Mouse (Mus musculus): ENCODE results near the gene Psap. TPM values are rescaled to one million over a fixed set of nuclear protein-coding genes. Genes with fewer than 3 reads are reported as not detected.
"Not testable (repeated sequence)": the region's sequence is repeated elsewhere in the genome, so short reads cannot be mapped to it uniquely, and the experiment has no call there.

Psap gene
- 104 and 124 TPM in 2 replicates for polyA plus RNA-seq (2014; fragmentation: Nextera tagmentation; extraction: Ambion mirVana)

GRCm38 (mm10) chr10:60277207-60278005 lies at the start of gene Psap:
Psap (plus strand) TSS chr10:60277627.
- DNase-seq (ENCODE audit: low spot score): peak; percentile 97
- 3% methylated on average over 52 of the region's 54 CpGs for WGBS
- Histone ChIP-seq H3K9ac (ENCODE audit: low read length) (peak within 1 kb of the TSS; percentile 77), H3K9me3 (ENCODE audit: control insufficient read depth, low read length) (no peaks in the 10 kb centered on the region), H3K27me3 (replicated peaks; ENCODE audit: control insufficient read depth, insufficient read depth, low read length) (no peaks in the 10 kb centered on the region), H3K4me3 (ENCODE audit: low read depth, low read length) (peak within 1 kb of the TSS; percentile 95), H3K4me1 (replicated peaks; ENCODE audit: control insufficient read depth, insufficient read depth, low read length) (peaks cover 35% of the 10 kb centered on the region), H3K36me3 (ENCODE audit: control insufficient read depth, insufficient read depth, low read length) (no peaks in the 10 kb centered on the region), H3K4me2 (ENCODE audit: low read length) (peak within 1 kb of the TSS; percentile 89), H3K27ac (ENCODE audit: low read depth) (peak within 1 kb of the TSS; percentile 69)
- peak; percentile 88 for ATAC-seq (replicated peaks; ENCODE audit: low FRiP score, low TSS enrichment, low read depth)

DNA sequence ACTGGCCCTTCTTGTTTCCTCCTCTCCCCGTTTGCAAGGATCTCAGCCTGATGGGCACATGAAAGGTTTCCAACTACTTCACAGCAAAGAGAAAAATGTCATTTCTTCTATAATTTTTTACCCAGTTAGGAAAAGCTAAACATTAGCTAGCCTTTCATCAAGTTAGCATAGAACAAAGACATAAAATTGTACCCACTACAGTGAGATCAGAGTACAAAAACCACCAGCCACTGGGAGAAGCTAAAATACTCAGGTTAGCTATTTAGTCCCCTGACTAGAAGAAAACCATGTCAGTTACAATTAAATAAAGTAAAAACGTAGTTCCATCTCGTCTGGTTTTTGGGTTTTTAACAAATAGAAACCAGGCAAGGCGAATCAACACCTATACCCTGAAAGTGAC lies 49.8 kb upstream of the Psap start:
- H3K27ac ChIP-seq (ENCODE audit: low read depth): no peak overlapping the region
- DNase-seq (ENCODE audit: low spot score): no peak
- H3K9ac ChIP-seq (ENCODE audit: low read length): no peak overlapping the region
- no peaks in the 10 kb centered on the region for H3K9me3 ChIP-seq (ENCODE audit: control insufficient read depth, low read length)
- no peaks in the 10 kb centered on the region for H3K27me3 ChIP-seq (replicated peaks; ENCODE audit: control insufficient read depth, insufficient read depth, low read length)
- H3K4me1 ChIP-seq (replicated peaks; ENCODE audit: control insufficient read depth, insufficient read depth, low read length): no peaks in the 10 kb centered on the region
- no peak overlapping the region for H3K4me3 ChIP-seq (ENCODE audit: low read depth, low read length)
- no peak overlapping the region for H3K4me2 ChIP-seq (ENCODE audit: low read length)
- 77% methylated on average over 4 of the region's 4 CpGs for WGBS
- no peaks in the 10 kb centered on the region for H3K36me3 ChIP-seq (ENCODE audit: control insufficient read depth, insufficient read depth, low read length)
- ATAC-seq (replicated peaks; ENCODE audit: low FRiP score, low TSS enrichment, low read depth): no peak

DNA sequence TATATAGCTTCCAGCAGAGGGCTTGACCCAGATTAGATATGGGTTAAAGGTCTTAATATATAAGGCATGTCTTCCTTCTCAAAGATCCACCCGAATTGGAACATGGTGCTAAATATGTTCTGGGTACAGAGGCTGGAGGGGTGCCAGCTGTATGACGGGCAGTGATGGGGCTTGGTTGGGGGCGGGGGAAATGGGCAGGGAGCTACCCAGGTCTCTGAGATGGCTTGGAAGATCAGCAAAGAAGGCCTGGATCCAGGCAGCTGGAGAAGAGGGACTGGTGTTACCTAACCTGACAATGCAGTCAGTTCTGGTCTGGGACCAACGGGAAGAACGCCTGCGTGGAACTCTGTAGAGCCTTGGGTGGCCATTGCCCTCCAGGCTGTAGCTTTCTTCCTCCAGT lies 48.3 kb upstream of the Psap start:
- no peak overlapping the region for H3K27ac ChIP-seq (ENCODE audit: low read depth)
- 88% methylated on average over 6 of the region's 6 CpGs for WGBS

GRCm38 (mm10) chr10:60230321-60231088 lies 46.9 kb upstream of the Psap start:
- no peak overlapping the region for H3K9ac ChIP-seq (ENCODE audit: low read length)
- ATAC-seq (replicated peaks; ENCODE audit: low FRiP score, low TSS enrichment, low read depth) (no peak), DNase-seq (ENCODE audit: low spot score) (no peak)
- no peaks in the 10 kb centered on the region for H3K9me3 ChIP-seq (ENCODE audit: control insufficient read depth, low read length)
- no peak overlapping the region for H3K4me3 ChIP-seq (ENCODE audit: low read depth, low read length)
- no peaks in the 10 kb centered on the region for H3K27me3 ChIP-seq (replicated peaks; ENCODE audit: control insufficient read depth, insufficient read depth, low read length)
- no peak overlapping the region for H3K4me2 ChIP-seq (ENCODE audit: low read length)
- no peaks in the 10 kb centered on the region for H3K4me1 ChIP-seq (replicated peaks; ENCODE audit: control insufficient read depth, insufficient read depth, low read length)
- no peak overlapping the region for H3K27ac ChIP-seq (ENCODE audit: low read depth)
- H3K36me3 ChIP-seq (ENCODE audit: control insufficient read depth, insufficient read depth, low read length): no peaks in the 10 kb centered on the region
- WGBS: 72% methylated on average over 6 of the region's 6 CpGs

More for the DNA sequence above, 48.3 kb upstream of the Psap start:
- no peaks in the 10 kb centered on the region for H3K4me1 ChIP-seq (replicated peaks; ENCODE audit: control insufficient read depth, insufficient read depth, low read length)
- H3K9me3 ChIP-seq (ENCODE audit: control insufficient read depth, low read length): no peaks in the 10 kb centered on the region
- H3K36me3 ChIP-seq (ENCODE audit: control insufficient read depth, insufficient read depth, low read length): no peaks in the 10 kb centered on the region
- H3K27me3 ChIP-seq (replicated peaks; ENCODE audit: control insufficient read depth, insufficient read depth, low read length): no peaks in the 10 kb centered on the region
- no peak overlapping the region for H3K4me2 ChIP-seq (ENCODE audit: low read length)
- H3K9ac ChIP-seq (ENCODE audit: low read length): no peak overlapping the region
- no peak overlapping the region for H3K4me3 ChIP-seq (ENCODE audit: low read depth, low read length)
- no peak for ATAC-seq (replicated peaks; ENCODE audit: low FRiP score, low TSS enrichment, low read depth)
- DNase-seq (ENCODE audit: low spot score): no peak

DNA sequence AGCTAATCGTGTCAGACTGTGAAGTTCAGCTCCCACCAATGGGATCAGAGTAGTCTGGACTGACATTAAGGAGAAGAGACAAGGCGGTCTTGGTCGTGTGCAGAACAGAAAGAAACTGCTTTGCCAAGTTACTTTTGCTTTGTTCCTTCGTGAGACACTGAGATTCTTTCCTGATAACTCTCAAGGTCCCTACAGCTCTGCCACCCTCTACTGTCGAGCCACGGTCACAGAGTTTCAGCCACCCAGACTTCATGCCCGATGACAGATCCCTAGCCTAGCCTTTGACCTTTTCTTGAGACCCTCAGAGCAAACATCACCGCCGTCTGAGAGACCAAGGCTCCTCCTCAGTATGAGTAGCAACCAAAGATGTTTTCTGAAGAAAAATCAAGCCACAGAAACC lies 43.4 kb upstream of the Psap start:
- Histone ChIP-seq H3K4me2 (ENCODE audit: low read length) (no peak overlapping the region), H3K9me3 (ENCODE audit: control insufficient read depth, low read length) (no peaks in the 10 kb centered on the region), H3K4me1 (replicated peaks; ENCODE audit: control insufficient read depth, insufficient read depth, low read length) (no peaks in the 10 kb centered on the region), H3K36me3 (ENCODE audit: control insufficient read depth, insufficient read depth, low read length) (no peaks in the 10 kb centered on the region), H3K27me3 (replicated peaks; ENCODE audit: control insufficient read depth, insufficient read depth, low read length) (no peaks in the 10 kb centered on the region), H3K9ac (ENCODE audit: low read length) (no peak overlapping the region), H3K27ac (ENCODE audit: low read depth) (no peak overlapping the region), H3K4me3 (ENCODE audit: low read depth, low read length) (no peak overlapping the region)
- 76% methylated on average over 9 of the region's 9 CpGs for WGBS
- no peak for DNase-seq (ENCODE audit: low spot score)
- no peak for ATAC-seq (replicated peaks; ENCODE audit: low FRiP score, low TSS enrichment, low read depth)

DNA sequence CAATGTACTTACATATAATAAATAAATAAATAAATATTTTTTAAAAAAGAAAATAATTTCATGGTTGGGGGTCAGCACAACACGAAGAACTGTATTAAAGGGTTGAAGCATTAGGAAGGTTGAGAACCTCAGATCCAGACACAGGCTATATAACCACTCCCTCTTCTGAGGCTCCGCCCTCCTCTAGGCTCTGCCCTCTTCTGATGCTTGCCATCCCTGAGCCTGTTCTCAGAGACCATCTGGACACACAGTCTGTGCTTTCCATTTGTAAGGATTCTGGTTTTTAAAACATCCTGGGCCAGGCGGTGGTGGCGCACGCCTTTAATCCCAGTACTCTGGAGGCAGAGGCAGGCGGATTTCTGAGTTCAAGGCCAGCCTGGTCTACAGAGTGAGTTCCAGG lies 41.6 kb upstream of the Psap start:
- H3K4me2 ChIP-seq (ENCODE audit: low read length); H3K27ac ChIP-seq (ENCODE audit: low read depth); H3K36me3 ChIP-seq (ENCODE audit: control insufficient read depth, insufficient read depth, low read length); H3K4me3 ChIP-seq (ENCODE audit: low read depth, low read length); H3K4me1 ChIP-seq (replicated peaks; ENCODE audit: control insufficient read depth, insufficient read depth, low read length); ATAC-seq (replicated peaks; ENCODE audit: low FRiP score, low TSS enrichment, low read depth); DNase-seq (ENCODE audit: low spot score); H3K9ac ChIP-seq (ENCODE audit: low read length); H3K27me3 ChIP-seq (replicated peaks; ENCODE audit: control insufficient read depth, insufficient read depth, low read length); H3K9me3 ChIP-seq (ENCODE audit: control insufficient read depth, low read length): not testable (repeated sequence)
- 92% methylated on average over 6 of the region's 6 CpGs for WGBS

DNA sequence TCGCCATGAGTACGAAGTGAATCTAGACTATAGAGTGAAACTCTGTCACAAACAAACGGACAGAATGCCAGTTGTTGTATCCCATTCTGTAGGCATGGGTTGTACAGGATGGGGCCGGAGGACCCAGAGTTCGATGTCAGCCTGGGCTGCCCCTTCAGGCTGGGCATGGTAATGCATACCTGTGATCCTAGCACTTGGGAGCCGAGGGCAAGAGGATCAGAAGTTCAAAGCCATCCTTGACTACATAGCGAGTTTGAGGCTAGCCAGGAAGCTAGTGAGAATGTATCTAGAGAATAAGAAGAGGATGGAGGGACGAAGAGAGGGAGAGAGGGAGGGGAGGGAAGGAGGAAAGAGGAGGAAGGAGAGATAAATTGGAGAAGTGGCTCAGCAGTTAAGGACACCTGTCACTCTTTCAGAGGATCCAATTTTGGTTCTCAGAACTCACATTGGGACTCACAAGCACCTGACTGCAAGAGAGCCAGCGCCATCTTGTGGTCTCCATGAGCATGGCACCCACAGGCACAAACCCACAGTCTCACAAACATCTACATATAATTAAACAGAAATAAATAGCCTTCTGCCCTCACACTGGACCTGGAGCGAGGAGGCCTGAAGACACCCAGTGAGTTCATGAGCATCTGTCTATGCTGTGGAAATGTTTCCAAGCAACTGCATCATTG lies 39.8 kb upstream of the Psap start:
- Histone ChIP-seq H3K9me3 (ENCODE audit: control insufficient read depth, low read length) (no peaks in the 10 kb centered on the region), H3K4me2 (ENCODE audit: low read length) (no peak overlapping the region), H3K4me1 (replicated peaks; ENCODE audit: control insufficient read depth, insufficient read depth, low read length) (no peaks in the 10 kb centered on the region), H3K27me3 (replicated peaks; ENCODE audit: control insufficient read depth, insufficient read depth, low read length) (no peaks in the 10 kb centered on the region), H3K4me3 (ENCODE audit: low read depth, low read length) (no peak overlapping the region), H3K27ac (ENCODE audit: low read depth) (no peak overlapping the region), H3K36me3 (ENCODE audit: control insufficient read depth, insufficient read depth, low read length) (no peaks in the 10 kb centered on the region), H3K9ac (ENCODE audit: low read length) (no peak overlapping the region)
- peak; percentile 76 for DNase-seq (ENCODE audit: low spot score)
- no peak for ATAC-seq (replicated peaks; ENCODE audit: low FRiP score, low TSS enrichment, low read depth)
- WGBS: 64% methylated on average over 10 of the region's 10 CpGs

GRCm38 (mm10) chr10:60240416-60240815 lies 37.0 kb upstream of the Psap start:
- H3K36me3 ChIP-seq (ENCODE audit: control insufficient read depth, insufficient read depth, low read length): no peaks in the 10 kb centered on the region
- H3K9me3 ChIP-seq (ENCODE audit: control insufficient read depth, low read length): no peaks in the 10 kb centered on the region
- H3K27ac ChIP-seq (ENCODE audit: low read depth): no peak overlapping the region
- no peaks in the 10 kb centered on the region for H3K27me3 ChIP-seq (replicated peaks; ENCODE audit: control insufficient read depth, insufficient read depth, low read length)
- ATAC-seq (replicated peaks; ENCODE audit: low FRiP score, low TSS enrichment, low read depth) (no peak), DNase-seq (ENCODE audit: low spot score) (no peak)
- H3K4me3 ChIP-seq (ENCODE audit: low read depth, low read length): no peak overlapping the region
- 88% methylated on average over 6 of the region's 6 CpGs for WGBS
- no peak overlapping the region for H3K4me2 ChIP-seq (ENCODE audit: low read length)
- H3K4me1 ChIP-seq (replicated peaks; ENCODE audit: control insufficient read depth, insufficient read depth, low read length): 0 out of 2 replicates have a peak, but pooled peaks cover 3% of the 10 kb centered on the region
- H3K9ac ChIP-seq (ENCODE audit: low read length): no peak overlapping the region
